Mouse (Mus musculus): ENCODE measurements around the gene Mmab. TPM values are rescaled to one million over a fixed set of nuclear protein-coding genes. Genes with fewer than 3 reads are reported as not detected.

Gene Mmab
- polyA plus RNA-seq, 1 experiment from 2014 or later, result 35.8 TPM

DNA sequence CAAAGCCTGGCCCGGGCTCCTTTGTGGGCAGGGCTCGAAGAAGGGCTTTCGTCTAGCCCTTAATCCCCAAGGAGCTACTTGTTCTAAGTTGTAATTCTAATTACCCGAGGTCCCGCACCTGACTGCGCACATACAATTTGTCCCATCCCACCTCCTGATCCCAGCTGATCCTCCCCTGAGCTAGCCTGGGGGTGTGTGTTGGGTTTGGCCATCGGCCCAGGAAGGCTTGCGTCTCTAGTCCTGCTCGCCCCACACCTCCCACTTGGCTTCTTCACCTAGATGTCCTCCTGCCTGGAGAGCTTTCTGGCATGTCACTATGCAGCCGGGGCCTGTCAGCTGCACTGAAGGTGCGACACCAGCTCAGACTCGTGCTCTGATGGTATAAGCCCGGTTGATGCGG lies 8.3 kb downstream of the Mmab start:
- Histone ChIP-seq H3K4me2 (replicated peaks; ENCODE audit: low read depth, low read length) (no peak overlapping the region), H3K9me3 (ENCODE audit: low read length) (no peaks in the 10 kb centered on the region), H3K27me3 (ENCODE audit: insufficient read depth, low read length) (no peaks in the 10 kb centered on the region), H3K4me3 (ENCODE audit: low read length) (no peak overlapping the region), H3K36me3 (ENCODE audit: insufficient read depth, low read length) (peaks cover 12% of the 10 kb centered on the region), H3K27ac (ENCODE audit: low read length) (no peak overlapping the region), H3K4me1 (ENCODE audit: insufficient read depth, low read length) (no peaks in the 10 kb centered on the region), H3K9ac (replicated peaks; ENCODE audit: low read length) (no peak overlapping the region)
- no peak for ATAC-seq (ENCODE audit: low FRiP score, low TSS enrichment)
- 75% methylated on average over 14 of the region's 14 CpGs for WGBS

DNA sequence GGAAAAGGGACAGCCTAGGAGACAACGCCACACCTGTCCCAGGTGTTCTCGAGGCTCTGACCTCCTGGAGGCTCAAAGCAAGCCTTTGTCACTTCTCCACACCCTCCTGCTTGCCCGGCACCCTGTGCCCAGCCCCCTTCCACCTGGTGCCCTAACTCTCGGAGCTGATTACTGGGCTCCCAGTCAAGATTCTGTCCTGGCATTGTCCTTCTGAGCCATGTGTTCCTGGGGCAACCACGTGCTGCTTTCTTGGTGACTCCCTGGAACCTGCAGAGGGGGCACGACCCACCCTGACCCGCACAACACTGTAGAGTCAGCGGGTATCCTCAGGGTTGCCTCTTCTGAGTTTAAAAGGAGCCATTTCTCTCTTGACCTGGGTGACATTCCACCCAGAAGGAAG lies 9.5 kb downstream of the Mmab start:
- no peaks in the 10 kb centered on the region for H3K9me3 ChIP-seq (ENCODE audit: low read length)
- no peak overlapping the region for H3K27ac ChIP-seq (ENCODE audit: low read length)
- peaks cover 12% of the 10 kb centered on the region for H3K36me3 ChIP-seq (ENCODE audit: insufficient read depth, low read length)
- H3K9ac ChIP-seq (replicated peaks; ENCODE audit: low read length), result no peak overlapping the region
- no peak overlapping the region for H3K4me2 ChIP-seq (replicated peaks; ENCODE audit: low read depth, low read length)
- ATAC-seq (ENCODE audit: low FRiP score, low TSS enrichment), result no peak
- no peak overlapping the region for H3K4me3 ChIP-seq (ENCODE audit: low read length)
- WGBS, result 92% methylated on average over 8 of the region's 8 CpGs
- H3K4me1 ChIP-seq (ENCODE audit: insufficient read depth, low read length), result no peaks in the 10 kb centered on the region
- no peaks in the 10 kb centered on the region for H3K27me3 ChIP-seq (ENCODE audit: insufficient read depth, low read length)

DNA sequence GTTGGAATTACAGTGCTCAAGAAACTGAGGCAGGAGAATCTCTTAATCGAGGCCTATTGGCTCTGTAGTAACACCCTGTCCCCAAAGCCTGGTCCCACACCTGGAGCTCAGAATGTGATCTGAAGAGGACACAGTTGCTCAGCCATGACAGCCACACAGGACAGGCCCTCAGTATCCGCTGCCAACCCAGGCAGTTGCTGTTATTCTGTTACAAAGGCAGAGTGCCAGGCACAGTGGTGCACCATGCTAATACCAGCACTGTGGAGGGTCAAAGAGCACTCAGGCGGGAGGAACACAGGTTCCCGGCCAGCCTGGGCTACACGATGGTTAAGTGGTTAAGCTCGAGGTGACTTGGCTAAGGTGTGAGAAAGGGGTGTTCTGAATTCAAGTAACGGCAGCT lies 14.1 kb downstream of the Mmab start:
- H3K9me3 ChIP-seq (ENCODE audit: low read length), result no peaks in the 10 kb centered on the region
- H3K4me2 ChIP-seq (replicated peaks; ENCODE audit: low read depth, low read length), result no peak overlapping the region
- no peak overlapping the region for H3K27ac ChIP-seq (ENCODE audit: low read length)
- no peak overlapping the region for H3K4me3 ChIP-seq (ENCODE audit: low read length)
- no peaks in the 10 kb centered on the region for H3K27me3 ChIP-seq (ENCODE audit: insufficient read depth, low read length)
- H3K36me3 ChIP-seq (ENCODE audit: insufficient read depth, low read length), result no peaks in the 10 kb centered on the region
- no peaks in the 10 kb centered on the region for H3K4me1 ChIP-seq (ENCODE audit: insufficient read depth, low read length)
- WGBS, result 86% methylated on average over 7 of the region's 7 CpGs
- no peak for ATAC-seq (ENCODE audit: low FRiP score, low TSS enrichment)
- no peak overlapping the region for H3K9ac ChIP-seq (replicated peaks; ENCODE audit: low read length)

DNA sequence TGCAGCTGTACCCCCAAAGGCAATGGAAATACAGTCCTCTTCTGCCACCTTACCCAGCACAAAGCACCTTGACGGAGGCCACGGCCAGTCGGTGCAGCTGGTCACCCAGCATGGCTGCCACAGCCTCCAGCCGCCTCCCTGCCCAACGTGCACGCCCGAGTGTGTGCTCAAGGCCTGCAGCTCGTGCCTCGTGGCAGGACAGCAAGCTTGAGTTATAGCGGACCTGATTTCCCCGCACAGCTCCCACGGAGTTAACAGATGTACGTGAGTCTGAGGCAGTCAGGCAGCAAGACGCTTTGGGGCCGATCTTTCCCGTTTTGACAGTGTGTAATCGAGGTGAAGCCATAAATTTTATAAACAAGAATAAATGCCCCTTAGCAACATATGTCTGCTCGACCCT lies 15.2 kb downstream of the Mmab start:
- no peak for ATAC-seq (ENCODE audit: low FRiP score, low TSS enrichment)
- no peak overlapping the region for H3K4me3 ChIP-seq (ENCODE audit: low read length)
- no peak overlapping the region for H3K27ac ChIP-seq (ENCODE audit: low read length)
- no peaks in the 10 kb centered on the region for H3K27me3 ChIP-seq (ENCODE audit: insufficient read depth, low read length)
- no peaks in the 10 kb centered on the region for H3K36me3 ChIP-seq (ENCODE audit: insufficient read depth, low read length)
- WGBS, result 27% methylated on average over 18 of the region's 18 CpGs
- H3K4me1 ChIP-seq (ENCODE audit: insufficient read depth, low read length), result no peaks in the 10 kb centered on the region
- peak overlapping the region; percentile 19; the same call in 1 of the 2 replicates for H3K9ac ChIP-seq (replicated peaks; ENCODE audit: low read length)
- H3K4me2 ChIP-seq (replicated peaks; ENCODE audit: low read depth, low read length), result no peak overlapping the region
- no peaks in the 10 kb centered on the region for H3K9me3 ChIP-seq (ENCODE audit: low read length)

DNA sequence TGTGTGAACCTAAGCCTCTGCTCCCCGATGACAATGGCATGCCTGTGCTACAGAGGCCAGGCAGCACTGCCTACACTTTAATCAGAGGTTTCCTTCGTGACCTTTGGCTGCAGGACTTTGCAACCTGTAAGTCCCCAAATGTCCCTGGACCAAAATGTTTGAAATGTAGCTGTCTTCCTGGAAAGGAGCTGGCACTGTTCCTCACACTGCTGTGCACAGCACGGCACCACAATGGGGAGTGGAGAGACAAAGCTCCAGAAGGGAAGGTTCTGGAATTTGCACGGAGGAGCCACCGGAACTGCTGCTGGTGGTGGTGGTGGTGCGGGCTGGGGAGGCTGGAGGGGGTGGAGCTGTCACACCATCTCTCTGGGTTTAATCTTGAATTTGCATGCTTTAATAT lies 17.1 kb downstream of the Mmab start:
- WGBS, result 73% methylated on average over 6 of the region's 6 CpGs
- no peak overlapping the region for H3K4me3 ChIP-seq (ENCODE audit: low read length)
- H3K36me3 ChIP-seq (ENCODE audit: insufficient read depth, low read length), result no peaks in the 10 kb centered on the region
- H3K4me1 ChIP-seq (ENCODE audit: insufficient read depth, low read length), result peaks cover 4% of the 10 kb centered on the region; the same call in 1 of the 2 replicates
- no peak overlapping the region for H3K27ac ChIP-seq (ENCODE audit: low read length)
- H3K9ac ChIP-seq (replicated peaks; ENCODE audit: low read length), result no peak overlapping the region
- H3K27me3 ChIP-seq (ENCODE audit: insufficient read depth, low read length), result no peaks in the 10 kb centered on the region
- no peak for ATAC-seq (ENCODE audit: low FRiP score, low TSS enrichment)
- H3K9me3 ChIP-seq (ENCODE audit: low read length), result no peaks in the 10 kb centered on the region
- H3K4me2 ChIP-seq (replicated peaks; ENCODE audit: low read depth, low read length), result no peak overlapping the region

DNA sequence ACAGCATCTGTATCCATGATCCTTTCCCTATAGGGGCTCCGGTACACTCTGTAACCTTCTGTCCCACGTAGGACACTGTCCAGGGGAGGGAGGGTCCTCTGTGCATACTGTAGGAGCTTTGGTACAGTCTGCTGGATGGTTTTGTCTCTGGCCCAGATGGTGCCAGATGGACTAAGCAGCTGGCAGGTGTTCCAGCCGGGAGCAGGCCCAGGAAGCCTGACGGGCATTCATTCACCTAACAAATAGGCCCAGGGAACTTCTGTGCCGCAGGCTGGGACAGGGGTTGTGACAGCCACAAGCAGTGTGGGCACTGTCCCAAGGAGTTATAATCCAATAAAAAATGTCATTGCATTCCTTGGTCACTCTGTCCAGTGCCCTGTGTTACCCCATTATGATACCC lies 19.9 kb downstream of the Mmab start:
- H3K27ac ChIP-seq (ENCODE audit: low read length), result no peak overlapping the region
- 86% methylated on average over 5 of the region's 5 CpGs for WGBS
- ATAC-seq (ENCODE audit: low FRiP score, low TSS enrichment), result no peak
- H3K36me3 ChIP-seq (ENCODE audit: insufficient read depth, low read length), result peaks cover 17% of the 10 kb centered on the region
- no peak overlapping the region for H3K9ac ChIP-seq (replicated peaks; ENCODE audit: low read length)
- H3K27me3 ChIP-seq (ENCODE audit: insufficient read depth, low read length), result no peaks in the 10 kb centered on the region
- H3K4me2 ChIP-seq (replicated peaks; ENCODE audit: low read depth, low read length), result no peak overlapping the region
- H3K4me3 ChIP-seq (ENCODE audit: low read length), result no peak overlapping the region
- no peaks in the 10 kb centered on the region for H3K9me3 ChIP-seq (ENCODE audit: low read length)
- peaks cover 8% of the 10 kb centered on the region; the same call in 1 of the 2 replicates for H3K4me1 ChIP-seq (ENCODE audit: insufficient read depth, low read length)

DNA sequence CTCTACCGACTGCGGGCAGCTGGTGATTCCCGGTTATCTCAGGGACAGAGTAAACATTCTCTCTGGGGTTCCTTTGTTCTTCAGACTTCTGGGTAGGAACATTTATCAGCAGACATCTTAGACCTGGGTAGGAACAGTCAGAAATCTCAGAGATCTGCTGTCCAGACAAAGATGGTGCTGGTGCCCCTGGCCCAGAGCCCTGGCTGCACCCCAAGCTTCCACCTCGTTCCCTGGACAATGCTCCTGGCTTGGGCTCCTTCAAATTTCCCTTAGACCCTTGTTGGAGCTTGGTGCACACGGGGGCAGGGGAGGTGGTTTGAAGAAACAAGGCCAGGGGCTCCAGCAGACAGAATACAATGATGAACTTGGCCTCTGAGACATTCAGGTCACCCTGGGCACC lies 21.3 kb downstream of the Mmab start:
- H3K4me2 ChIP-seq (replicated peaks; ENCODE audit: low read depth, low read length), result no peak overlapping the region
- H3K9ac ChIP-seq (replicated peaks; ENCODE audit: low read length), result no peak overlapping the region
- no peaks in the 10 kb centered on the region for H3K27me3 ChIP-seq (ENCODE audit: insufficient read depth, low read length)

DNA sequence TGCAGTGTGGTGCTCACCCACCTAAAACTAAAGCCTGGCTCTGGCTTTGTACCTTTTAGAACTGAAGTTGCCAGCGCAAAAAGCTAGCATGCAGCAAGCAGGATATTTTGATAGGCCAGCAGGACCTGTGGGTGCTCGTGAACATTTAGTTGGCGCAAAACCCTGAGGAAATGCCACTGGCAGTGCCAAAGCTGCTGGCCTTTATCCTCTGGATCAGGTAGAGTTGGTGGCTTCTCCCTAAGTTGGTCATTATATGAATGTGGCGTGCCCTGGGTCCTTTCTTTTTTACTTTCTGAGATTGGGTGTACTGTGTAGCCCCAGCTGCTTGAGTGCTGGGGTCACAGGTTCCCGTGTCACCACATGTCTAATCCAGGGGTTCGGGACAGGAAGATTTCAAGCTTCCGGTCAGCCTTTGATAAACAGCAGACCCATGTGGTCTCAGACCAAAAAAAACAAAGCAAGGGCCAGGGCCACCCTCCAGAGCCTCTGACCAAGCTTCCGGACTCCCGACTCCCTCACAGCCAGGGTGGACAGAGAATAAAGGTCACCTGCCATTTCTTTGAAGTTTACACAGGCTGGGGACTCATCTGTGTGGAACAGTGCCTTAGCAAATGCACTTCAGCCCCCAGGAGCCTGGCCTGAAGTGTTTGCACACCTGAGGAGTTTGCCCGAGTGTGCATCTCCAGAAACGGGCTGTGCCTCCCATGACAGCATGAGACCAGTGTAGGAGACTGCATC lies 22.1 kb downstream of the Mmab start:
- peaks cover 8% of the 10 kb centered on the region; the same call in 1 of the 2 replicates for H3K4me1 ChIP-seq (ENCODE audit: insufficient read depth, low read length)
- no peak overlapping the region for H3K4me3 ChIP-seq (ENCODE audit: low read length)
- no peak overlapping the region for H3K27ac ChIP-seq (ENCODE audit: low read length)
- H3K36me3 ChIP-seq (ENCODE audit: insufficient read depth, low read length), result peaks cover 38% of the 10 kb centered on the region
- WGBS, result 49% methylated on average over 11 of the region's 11 CpGs
- H3K27me3 ChIP-seq (ENCODE audit: insufficient read depth, low read length), result no peaks in the 10 kb centered on the region
- H3K4me2 ChIP-seq (replicated peaks; ENCODE audit: low read depth, low read length), result no peak overlapping the region
- ATAC-seq (ENCODE audit: low FRiP score, low TSS enrichment), result peak; percentile 57
- H3K9ac ChIP-seq (replicated peaks; ENCODE audit: low read length), result no peak overlapping the region
- no peaks in the 10 kb centered on the region for H3K9me3 ChIP-seq (ENCODE audit: low read length)

More for the DNA sequence above, 21.3 kb downstream of the Mmab start:
- no peak overlapping the region for H3K27ac ChIP-seq (ENCODE audit: low read length)
- H3K9me3 ChIP-seq (ENCODE audit: low read length), result no peaks in the 10 kb centered on the region
- 47% methylated on average over 5 of the region's 5 CpGs for WGBS
- ATAC-seq (ENCODE audit: low FRiP score, low TSS enrichment), result no peak
- H3K4me1 ChIP-seq (ENCODE audit: insufficient read depth, low read length), result peaks cover 8% of the 10 kb centered on the region; the same call in 1 of the 2 replicates
- H3K36me3 ChIP-seq (ENCODE audit: insufficient read depth, low read length), result peaks cover 30% of the 10 kb centered on the region
- no peak overlapping the region for H3K4me3 ChIP-seq (ENCODE audit: low read length)

DNA sequence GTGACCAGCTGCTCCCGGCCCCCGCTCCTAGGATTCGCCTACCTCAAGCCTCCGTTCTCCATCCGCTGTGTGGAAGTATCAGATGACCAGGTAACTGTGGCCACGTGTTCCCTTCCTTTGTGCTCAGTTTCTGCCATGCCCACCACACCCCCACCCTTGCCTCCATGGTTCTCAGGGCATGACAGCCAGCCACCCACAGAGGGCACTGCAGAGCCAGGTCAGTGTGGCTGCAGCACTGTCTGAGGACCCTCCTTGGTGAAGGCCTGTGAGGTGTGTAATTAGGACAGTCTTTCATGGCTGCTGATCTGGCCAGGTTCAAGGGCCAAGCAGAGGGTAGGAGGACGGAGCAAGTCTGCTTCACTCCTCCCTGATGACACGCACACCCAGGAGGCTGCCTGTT lies 25.3 kb downstream of the Mmab start:
- Histone ChIP-seq H3K4me2 (replicated peaks; ENCODE audit: low read depth, low read length) (no peak overlapping the region), H3K27me3 (ENCODE audit: insufficient read depth, low read length) (no peaks in the 10 kb centered on the region), H3K36me3 (ENCODE audit: insufficient read depth, low read length) (peaks cover 55% of the 10 kb centered on the region), H3K4me1 (ENCODE audit: insufficient read depth, low read length) (peaks cover 8% of the 10 kb centered on the region; the same call in 1 of the 2 replicates), H3K9ac (replicated peaks; ENCODE audit: low read length) (no peak overlapping the region), H3K9me3 (ENCODE audit: low read length) (no peaks in the 10 kb centered on the region), H3K27ac (ENCODE audit: low read length) (no peak overlapping the region), H3K4me3 (ENCODE audit: low read length) (no peak overlapping the region)
- WGBS, result 80% methylated on average over 8 of the region's 8 CpGs
- 0 out of 2 replicates have a peak, but pooled peaks have one; percentile 13 for ATAC-seq (ENCODE audit: low FRiP score, low TSS enrichment)

DNA sequence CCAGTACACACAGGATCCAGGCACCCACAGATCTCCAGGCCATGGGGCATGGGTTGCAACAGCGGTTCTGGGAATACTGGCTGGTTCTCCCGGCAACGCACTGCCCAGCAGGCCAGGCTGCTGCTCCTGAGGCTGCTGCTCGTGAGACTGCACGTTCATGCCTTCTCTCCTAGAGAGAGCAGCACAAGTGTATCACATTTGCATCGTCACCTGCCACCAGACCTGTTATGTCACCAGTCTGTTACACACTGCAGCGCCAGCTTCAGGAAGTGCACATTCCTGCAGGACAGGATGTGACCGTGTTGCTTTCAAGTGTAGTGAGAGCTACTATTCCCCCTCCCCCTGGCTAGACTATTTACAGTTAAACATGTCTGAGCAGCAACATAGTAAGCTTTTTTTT lies 27.0 kb downstream of the Mmab start:
- 83% methylated on average over 8 of the region's 8 CpGs for WGBS
- Histone ChIP-seq H3K9ac (replicated peaks; ENCODE audit: low read length) (no peak overlapping the region), H3K27ac (ENCODE audit: low read length) (no peak overlapping the region), H3K4me1 (ENCODE audit: insufficient read depth, low read length) (peaks cover 9% of the 10 kb centered on the region; the same call in 1 of the 2 replicates), H3K4me3 (ENCODE audit: low read length) (no peak overlapping the region), H3K27me3 (ENCODE audit: insufficient read depth, low read length) (no peaks in the 10 kb centered on the region), H3K4me2 (replicated peaks; ENCODE audit: low read depth, low read length) (no peak overlapping the region), H3K36me3 (ENCODE audit: insufficient read depth, low read length) (peaks cover 68% of the 10 kb centered on the region), H3K9me3 (ENCODE audit: low read length) (no peaks in the 10 kb centered on the region)
- ATAC-seq (ENCODE audit: low FRiP score, low TSS enrichment), result no peak

Measured in kidney, embryonic 16.5 days (tissue).